Mouse (Mus musculus) liver, adult 2 months (tissue): ENCODE measurements around the gene Pde9a.

Experiments used
- CTCF ChIP-seq: fragments of 200-500 bp; IDR thresholded peaks from 2 replicates; pipeline ENCODE4 v1.5.1; 2011; ENCODE audit warnings: low read depth, low read length, control low read depth
- POLR2A ChIP-seq: fragments of 200-500 bp; IDR thresholded peaks from 2 replicates; pipeline ENCODE4 v1.6.1; 2011; ENCODE audit warnings: low read length, control low read depth; ENCODE audit not compliant: insufficient read depth; ENCODE audit errors: extremely low read depth

GRCm38 (mm10) chr17:31429402-31429801 lies 43.4 kb downstream of the Pde9a start:
- peak; percentile 69 for TF ChIP-seq CTCF
- TF ChIP-seq POLR2A: no peak
